Mouse (Mus musculus): ENCODE measurements at regions not wholly inside any gene's neighbourhood (a gene's known extent, or its start where the extent isn't known, plus 50 kb on each side); places are given as distances from the start of the nearest gene placed in this dataset.

DNA sequence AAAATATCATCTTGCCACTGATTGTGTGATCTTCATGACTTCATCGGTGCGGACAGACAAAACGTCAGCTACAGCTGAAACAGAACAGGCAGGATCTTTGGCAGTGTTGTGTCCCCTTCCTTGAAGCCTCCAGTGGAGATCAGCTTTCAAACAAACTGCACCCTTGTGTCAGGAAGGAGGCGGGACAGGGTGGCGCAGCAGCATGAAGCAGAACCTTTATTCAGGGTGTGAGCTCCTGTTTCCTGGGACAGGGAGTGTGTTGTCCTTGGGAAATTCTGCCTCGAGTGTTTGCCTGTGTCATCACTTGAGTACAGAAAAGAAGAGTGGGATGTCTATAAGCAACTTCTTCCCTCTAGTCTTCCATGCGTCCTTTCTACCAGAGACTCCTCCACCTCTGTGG, 232.7 kb upstream of the A1bg start:
- no peak for DNase-seq (ENCODE audit: low spot score)

DNA sequence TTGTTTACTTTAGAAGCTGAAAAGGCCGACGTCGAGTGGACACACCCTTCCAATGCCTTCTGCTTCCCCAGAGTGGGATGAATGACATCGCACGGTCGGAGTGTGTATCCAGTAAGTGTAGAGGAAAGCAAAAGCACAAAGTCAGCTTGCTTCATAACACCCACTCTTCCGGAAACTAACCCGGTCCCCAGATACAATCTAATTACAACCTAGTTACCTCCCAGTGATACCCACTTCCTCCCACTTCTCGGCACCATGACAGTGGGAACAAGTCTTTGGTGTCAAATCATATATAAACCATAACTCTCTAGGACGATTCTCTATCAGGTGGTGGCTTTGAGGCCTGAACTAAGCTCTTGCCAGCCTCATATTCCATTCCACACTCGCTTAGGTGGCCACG, 231.4 kb upstream of the A1bg start:
- DNase-seq (ENCODE audit: low spot score), result no peak

DNA sequence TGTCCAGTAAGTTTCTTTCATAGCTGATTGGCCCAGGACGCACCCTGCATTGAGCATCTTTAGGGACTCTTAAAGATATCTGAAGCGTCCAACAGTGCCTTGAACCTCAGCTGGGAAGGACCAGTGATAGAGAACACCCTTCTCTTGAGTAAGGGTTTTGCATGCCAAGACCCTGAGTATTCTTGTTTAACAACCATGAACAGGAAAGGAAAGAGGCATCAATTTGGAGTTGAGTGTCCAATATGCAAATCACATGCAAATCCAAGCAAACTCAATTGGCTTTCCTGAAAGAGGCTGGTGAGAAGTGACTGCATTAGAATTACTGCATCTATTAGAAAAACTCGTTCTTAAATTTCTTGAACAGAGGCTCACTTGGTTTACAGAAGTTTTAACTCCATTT, 220.0 kb upstream of the A1bg start:
- DNase-seq (ENCODE audit: low spot score), result no peak

DNA sequence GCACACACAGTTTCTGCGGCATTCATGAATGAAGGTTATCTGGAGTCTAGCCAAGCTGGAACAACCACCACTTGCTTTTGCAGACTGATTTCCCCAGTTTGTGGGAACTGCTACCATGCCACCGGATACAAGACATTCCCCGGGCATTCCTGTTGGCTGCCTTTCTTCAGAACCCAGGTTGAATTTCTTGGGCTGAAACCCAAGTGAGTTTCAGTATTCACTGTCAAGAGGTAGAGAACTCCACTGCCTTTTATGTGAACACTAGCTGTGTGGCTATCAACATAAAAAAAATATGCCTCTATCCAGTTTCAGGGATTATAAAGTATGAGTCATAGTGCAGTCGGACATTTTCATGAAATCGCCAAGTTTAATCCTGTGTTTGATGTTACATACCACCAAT, 216.3 kb upstream of the A1bg start:
- DNase-seq (ENCODE audit: low spot score), result no peak

DNA sequence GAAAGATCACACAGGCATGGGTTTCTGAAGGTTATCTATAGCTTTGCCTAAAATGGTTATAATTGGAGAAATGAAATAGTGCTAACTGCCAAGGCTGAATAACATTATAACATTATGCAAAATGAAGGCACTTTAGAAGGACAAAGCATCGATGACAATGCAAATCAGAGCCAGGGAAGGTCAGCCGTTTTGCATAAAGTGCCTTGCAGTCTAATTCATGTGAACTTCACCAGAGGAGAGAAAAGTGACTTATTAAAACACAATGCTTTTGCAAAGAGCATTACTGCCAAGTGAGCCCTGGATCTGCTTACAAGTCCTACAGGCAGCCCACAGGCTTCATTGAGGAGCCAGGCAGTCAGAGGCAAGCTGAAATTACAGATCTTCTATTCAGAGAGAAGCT, 214.0 kb upstream of the A1bg start:
- DNase-seq (ENCODE audit: low spot score), result no peak

DNA sequence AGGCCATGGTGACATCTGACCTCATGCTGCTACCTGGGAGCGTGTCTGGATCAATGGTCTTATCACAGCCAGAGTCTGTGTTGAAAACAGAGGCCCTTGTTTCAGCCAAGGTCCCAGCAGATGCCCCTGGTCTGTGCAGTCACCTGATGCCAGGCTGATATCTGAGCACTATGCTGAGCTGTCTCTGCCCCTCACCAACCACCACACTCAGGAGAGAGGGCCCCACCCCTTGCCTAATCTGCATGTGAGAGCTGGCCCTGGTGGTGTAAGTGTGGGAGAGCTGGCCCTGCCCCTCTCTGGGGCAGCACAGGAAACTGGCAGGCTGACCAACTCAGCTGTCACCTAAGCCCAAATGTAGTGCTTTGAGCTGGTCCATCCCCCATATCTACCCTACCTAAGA, 210.5 kb upstream of the A1bg start:
- no peak for DNase-seq (ENCODE audit: low spot score)

DNA sequence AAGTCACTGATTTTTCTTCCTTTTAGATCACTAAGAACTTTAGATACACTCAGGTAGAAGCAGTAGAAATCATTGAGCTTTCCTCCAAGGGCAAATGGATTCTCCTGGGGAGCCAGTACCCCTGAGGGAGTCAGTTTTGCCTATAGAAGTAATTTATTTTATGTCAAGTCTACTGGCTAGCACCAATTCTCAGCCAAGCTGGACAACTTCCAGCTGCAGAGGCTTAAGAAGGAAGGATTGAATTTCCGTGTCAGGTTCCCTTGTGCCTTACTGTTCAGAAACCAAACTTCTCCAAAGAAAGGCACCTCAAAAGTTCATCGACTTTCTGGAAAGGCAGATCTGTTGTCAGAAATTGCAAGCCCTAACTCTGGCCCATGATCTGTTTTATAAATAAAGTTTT, 205.2 kb upstream of the A1bg start:
- no peak for DNase-seq (ENCODE audit: low spot score)

DNA sequence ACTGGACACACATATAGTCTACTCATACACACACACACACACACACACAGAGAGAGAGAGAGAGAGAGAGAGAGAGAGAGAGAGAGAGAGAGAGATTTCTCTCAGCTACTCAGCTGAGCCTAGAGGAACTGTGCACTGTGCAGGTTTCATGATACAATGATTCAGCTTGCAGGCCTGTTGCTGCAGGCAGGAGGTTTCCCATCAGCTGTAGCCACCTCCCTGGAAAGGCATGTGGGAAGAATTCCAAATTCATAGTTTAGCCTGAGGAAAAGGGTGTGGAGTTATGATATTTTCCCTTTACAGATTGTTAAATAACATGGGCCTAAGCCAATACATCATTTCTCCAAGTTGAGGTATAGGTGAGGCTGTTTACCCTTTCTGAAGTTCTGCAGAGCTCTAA, 204.3 kb upstream of the A1bg start:
- DNase-seq (ENCODE audit: low spot score), result no peak

DNA sequence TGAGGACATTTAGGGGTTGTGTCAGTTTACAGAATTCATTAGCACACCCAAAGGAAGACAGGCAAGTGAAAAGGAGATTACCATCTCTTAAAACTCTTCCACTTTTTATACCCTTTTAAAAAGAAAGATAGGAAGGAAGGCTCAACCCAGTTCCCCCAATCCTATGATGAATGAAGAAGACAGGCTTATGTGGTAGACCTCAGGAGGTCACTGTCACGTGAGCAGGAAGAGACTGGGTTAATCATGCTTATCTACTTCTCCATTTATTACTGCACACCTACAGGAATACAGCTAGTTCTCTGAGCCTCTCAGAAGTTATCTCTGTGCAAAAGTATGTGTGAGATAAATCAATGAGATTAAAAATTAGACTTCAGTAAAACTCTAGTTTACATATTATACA, 194.1 kb upstream of the A1bg start:
- DNase-seq (ENCODE audit: low spot score), result no peak

DNA sequence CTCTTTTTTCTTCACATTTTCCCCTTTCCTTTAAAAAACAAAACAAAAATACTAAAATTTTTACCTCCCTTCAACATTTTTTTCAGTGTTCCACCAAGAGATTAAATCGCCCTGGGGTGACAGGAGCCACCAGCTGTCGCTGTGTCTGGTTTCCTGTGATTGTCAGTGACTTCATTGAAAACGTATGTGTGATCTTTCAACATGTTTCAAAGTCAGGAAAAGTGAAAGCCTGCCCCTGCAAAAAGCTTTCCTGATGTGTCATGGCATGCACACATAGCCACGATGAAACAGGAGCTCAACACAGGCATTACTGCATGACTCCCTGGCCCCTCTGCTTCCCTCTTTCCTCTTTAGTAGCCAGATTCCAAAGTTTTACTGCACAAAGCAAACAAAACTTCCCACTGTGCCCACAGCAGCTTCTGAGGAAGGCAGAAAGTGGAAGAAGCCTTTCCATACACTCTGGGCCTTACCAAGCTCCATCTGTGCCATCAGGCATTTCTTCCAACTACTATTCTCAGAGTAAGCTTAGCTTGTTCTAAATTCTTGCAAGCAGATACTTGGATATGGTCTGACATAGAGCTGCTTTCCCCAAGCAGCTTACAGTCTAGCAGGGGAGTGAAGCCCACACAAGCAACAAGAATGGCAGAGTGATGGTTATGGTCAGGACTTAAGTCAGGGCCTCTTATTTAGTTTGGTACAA, 186.8 kb upstream of the A1bg start:
- DNase-seq (ENCODE audit: low spot score), result no peak

DNA sequence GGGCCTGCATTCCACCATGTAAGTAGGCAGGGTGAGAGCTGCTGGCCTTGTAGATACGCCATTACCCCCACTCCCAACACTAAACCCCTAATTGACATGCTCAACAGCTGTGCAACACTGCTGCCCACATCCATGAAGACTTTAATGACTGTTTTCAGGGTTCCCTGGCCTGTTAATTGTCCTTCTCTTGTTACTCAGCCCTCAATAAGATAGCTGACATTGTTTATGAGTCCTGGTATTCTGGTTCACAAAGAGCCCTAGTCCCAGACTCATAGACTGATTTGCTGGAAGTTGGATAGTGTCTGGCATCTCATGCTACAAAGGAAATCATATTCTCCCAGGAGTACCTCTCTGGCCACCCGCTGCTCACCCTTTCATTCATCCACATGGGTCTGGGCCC, 186.1 kb upstream of the A1bg start:
- no peak for DNase-seq (ENCODE audit: low spot score)

DNA sequence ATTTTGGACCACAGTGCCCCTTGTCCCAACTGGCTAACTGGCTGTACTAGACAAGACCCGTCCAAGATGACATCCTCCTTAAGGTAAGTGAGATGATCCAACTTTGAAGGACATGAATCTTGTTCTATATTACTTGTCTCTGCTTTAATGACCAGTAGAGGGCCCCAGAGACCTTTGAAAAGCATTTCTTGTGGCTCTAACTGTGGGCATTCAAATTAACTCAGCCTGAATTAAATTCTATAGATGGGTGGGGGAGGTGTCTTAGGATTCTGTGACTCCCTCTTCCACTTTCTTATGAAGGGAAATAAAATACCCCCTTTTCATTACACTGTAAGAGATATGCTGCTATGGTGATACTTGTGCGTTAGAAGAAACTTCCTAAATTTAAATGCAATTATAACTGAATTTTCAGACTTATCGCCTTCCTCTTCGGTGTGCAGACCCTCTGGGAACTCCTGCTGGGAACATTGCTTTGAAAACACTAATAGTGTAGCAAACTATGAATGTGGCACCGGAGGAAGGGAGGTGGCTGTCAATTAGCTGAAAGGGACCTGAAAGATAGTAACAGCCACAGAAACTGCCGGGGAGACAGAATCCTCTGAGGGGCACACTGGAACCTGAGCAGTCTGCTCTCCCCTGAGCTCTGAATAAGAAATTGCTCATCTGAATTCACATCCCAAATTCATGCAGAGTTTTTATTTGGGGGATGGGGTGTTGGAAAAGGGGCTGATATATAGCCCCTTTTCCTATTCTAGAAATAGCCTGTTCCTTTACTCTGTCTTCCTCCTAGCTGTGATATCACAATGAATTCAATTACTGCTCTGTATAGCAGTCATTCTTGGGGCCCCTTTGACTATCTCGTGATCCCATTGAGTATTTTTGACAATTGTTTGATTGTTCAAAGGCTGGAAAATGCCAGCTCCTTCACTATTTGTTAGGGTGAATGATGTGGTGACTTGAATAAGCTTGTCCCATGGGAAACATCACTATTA, 179.9 kb upstream of the A1bg start:
- no peak for DNase-seq (ENCODE audit: low spot score)

DNA sequence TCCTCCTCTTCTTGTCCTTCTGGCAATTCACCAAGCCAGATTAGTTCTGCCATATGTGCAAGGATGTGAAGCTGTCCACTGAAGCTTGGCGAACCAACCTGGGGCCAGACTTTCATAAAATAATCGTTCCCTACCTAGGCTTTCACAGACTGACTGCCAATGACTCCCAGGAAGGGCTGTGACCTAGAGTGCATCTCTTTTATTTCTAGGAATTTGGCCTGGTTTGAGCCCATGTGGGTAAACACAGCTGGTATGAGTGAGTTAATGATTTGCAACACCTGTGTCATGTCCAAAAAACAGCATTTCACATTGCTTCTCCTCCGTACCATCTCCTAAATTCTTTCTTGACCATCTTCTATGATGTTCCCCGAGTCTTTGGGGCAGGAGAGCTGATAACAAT, 178.0 kb upstream of the A1bg start:
- no peak for DNase-seq (ENCODE audit: low spot score)

DNA sequence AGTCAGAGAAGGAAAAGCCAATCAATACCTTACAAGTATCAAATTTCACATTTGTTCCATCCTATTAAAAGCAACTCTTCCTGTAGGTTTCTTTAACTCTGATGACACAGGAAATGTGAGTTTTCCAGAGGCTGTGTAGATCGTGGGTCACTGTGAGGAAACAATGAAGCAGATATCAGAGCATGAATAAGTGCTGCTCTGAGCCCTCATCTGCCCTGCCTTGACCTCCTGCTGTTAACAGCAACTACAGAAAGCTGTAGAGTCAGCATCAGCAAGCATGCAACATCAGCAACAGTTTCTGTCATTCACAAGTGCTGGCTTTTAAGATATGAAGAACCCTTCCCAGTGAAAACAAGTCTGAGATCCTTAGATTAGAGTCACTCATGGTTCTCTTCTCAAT, 176.2 kb upstream of the A1bg start:
- DNase-seq (ENCODE audit: low spot score), result no peak

DNA sequence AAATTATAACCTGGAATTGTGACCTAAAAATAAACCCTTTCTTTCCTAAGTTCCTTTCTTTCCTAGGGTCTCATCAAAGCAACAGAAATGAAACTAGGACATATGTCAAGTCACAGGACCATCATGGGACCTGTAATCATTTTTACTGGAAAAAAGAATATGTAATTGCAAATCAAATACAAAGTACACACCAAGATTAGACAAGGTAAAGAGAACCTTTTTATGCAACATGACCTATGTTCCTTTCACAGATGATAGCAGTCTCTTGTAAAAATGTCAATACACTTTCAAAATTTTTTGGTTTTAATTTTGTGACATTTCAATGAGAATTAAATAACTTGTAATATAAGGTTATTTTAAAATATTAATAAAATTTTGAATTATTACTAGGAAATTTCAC, 175.7 kb upstream of the A1bg start:
- no peak for DNase-seq (ENCODE audit: low spot score)

DNA sequence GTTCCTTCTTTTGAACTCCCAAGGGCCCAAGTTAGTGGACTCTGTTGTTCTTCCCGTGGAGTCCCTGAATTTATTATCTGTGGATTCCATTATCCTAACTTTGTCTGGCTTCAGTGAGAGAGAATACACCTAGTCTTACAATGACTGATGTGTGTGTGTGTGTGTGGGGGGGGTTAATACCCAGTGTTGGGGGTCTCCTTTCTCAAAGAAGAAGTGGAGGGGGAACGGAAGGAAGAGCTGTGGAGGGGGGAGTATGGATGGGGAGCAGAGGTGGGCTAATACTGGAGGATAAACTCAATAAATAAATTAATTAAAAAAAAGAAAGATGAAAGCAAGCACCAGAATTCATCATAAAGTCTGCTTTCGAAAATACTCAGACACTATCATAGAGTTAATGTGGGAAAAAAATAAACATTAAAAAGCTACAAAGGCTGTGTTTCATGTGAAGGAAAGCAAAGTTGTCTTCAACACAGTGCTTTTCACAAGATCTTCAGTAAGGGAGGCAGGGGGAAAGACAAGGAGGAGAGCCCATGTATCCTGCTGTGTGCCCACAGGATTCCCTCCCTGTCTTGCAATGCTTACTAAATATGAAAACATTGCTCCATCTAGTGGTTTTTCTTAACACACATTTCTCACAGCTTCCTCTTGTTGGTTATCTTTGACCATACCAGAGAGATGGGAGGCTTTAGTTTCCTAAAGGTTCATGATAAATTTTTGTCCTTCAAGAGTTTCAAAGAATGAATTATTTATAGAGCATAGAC, 173.4 kb upstream of the A1bg start:
- no peak for DNase-seq (ENCODE audit: low spot score)

DNA sequence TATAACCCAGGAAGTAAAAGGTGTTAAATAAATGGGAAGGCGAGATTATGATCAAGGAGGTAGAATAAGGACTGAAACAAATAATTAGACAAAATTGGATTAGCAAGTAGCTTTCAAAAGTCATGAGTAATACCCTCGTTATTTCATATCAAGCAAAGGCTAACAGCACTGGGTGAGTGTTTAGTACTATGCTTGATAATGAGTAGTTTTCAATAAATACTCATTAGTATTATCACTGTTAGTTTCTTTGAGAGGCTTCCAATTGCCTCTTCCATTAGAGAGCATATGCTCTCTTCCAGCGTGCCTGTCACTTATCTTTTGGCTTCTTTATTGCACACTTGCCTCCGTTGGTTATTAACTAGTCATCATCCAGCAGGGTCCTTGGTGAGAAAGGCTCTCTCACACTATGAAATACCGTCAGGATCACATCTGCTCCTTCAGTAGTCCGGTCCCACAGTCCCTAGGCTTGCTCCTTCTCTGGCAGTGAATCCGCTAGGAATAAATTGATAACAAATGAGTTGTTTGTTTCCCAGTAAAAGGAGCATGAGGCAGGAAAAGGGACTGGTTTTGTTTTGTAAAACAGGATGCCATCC, 132.3 kb upstream of the A1bg start:
- DNase-seq (ENCODE audit: low spot score), result no peak

DNA sequence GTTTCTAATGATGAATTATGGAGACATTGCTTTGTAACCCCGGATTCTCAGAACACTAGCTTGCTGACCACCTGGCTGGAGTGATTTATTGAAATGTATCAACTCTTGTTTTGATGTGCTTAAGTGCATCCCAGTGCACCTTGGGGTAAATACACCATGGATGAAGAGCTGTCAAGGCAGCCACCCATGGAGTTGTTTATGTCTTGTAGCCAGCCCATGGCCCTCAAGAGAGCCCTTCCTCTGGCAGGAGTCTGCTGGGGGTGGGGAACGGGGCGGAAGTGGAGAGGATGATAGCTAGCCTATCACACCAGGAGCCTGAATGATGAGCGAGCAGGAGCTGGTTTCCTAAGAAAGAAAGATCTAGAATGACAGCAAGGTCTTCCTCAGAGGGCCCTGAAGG, 128.6 kb upstream of the A1bg start:
- no peak for DNase-seq (ENCODE audit: low spot score)

DNA sequence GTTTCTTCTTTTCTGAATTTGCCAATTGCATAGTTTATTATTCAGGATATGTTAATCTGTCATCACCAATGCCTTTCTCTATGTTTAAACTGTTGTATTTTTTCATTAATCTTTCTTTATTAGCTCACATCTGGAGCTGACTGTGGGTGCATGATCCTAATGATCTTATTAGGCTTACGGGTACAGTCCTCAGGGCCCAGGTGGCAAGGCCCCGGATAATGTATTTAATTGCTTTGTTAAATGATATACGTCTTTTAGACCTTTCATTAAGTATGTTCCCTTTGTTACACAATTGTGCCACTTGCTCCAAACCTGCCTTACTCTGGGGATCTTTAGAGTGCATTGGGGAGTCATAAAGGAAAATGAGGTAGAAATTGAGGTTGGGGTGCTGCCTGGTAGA, 86.7 kb upstream of the A1bg start:
- no peak for DNase-seq (ENCODE audit: low spot score)

DNA sequence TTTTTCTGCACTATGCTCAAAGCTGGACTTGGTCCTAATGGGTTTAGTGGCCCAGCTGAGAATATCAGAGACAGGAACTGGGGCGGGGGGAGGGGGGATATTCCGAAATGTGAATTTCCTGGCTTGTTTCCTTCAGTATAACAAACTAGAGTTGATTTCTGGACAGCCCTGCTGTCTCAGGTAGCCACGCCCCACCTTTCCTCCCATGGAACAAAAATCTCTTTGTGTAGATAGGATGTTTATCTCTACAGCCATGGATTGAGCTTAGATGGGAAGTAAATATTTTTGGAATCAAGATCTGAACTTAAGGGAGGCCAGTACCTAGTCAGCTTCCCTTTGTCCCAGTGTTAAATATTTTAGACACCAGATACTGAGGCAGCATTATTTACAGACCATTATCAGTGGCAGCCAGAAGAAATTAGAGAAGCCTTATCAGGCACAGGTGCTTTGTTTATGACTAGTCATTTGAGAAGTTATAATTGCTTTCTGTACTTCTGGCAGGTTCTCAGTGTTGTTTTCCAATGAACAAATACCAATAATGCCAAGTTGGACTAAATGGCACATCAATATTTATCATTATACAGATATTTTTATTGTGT, 84.7 kb upstream of the A1bg start:
- DNase-seq (ENCODE audit: low spot score), result no peak

DNA sequence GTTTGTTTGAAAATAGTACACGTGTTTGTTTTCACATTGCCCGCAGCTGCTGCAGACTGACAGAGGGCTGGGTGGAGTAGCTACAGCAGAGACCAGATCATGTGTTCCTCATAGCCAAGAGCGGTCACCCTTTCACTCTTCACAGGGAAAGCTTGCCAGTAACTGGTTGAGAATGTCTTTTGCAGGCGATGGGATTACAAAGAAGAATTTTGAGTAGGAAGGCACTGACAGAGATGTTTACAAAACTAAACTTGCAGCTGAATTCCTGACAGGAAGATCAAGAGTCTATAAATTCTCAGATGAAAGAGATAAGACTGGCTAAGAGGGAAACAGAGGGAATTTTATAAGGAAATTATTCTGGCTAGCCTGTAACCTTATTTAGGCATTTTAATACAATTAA, 83.8 kb upstream of the A1bg start:
- DNase-seq (ENCODE audit: low spot score), result no peak
